In genomic region chr10:37337172-37337620, GRCm38 (mm10) we compare ENCODE assay signal across 9 mouse cellular contexts.
DNase-seq lines count a peak whose midpoint lies in the region; ATAC-seq and TF ChIP-seq lines count a peak whose summit lies in the region.
"Had no signal": no experiment of that assay in that cellular context is flagged by ENCODE, and none has a peak within 500 bp of the region (broad histone marks: within the 10 kb centered on the region; RNA-seq: fewer than 3 reads in every experiment).

No protein-coding gene starts in this region.

- DNase-seq in 3T3-L1 (ENCODE audit: low read depth, low spot score), result peak; percentile 85
- peak; percentile 24 for DNase-seq in embryo, embryonic 11 days
- DNase-seq in splenic B cell, adult 2 months (ENCODE audit: low read depth, low spot score), result peak; percentile 54
- DNase-seq in gastrocnemius, postnatal 36 days, result no peak
- DNase-seq in cerebellum, adult 2 months, result no peak
- DNase-seq in right cerebral cortex, postnatal 36 days (ENCODE audit: low spot score in 2 of 2), result no peak

- H3K4me2 ChIP-seq in kidney, embryonic 15.5 days, result no peak overlapping the region
- H3K4me2 ChIP-seq: hindbrain, embryonic 15.5 days had no signal

- 20% methylated on average over 3 of the region's 3 CpGs for WGBS in kidney, embryonic 15.5 days
- 64% methylated on average over 3 of the region's 3 CpGs for WGBS in cerebellum, adult 2 months

- H3ac ChIP-seq in C2C12 (ENCODE audit: control insufficient read depth, insufficient read length, low read depth), result no peak overlapping the region

- no peaks in the 10 kb centered on the region for H3K79me3 ChIP-seq in C2C12 (ENCODE audit: low read depth)

- no peaks in the 10 kb centered on the region for H3K9me3 ChIP-seq in kidney, embryonic 15.5 days (replicated peaks)
- H3K9me3 ChIP-seq: hindbrain, embryonic 15.5 days had no signal

- H3K27me3 ChIP-seq in C2C12 (ENCODE audit: control insufficient read depth, insufficient read depth, insufficient read length), result no peaks in the 10 kb centered on the region
- no peaks in the 10 kb centered on the region for H3K27me3 ChIP-seq in kidney, embryonic 15.5 days
- no peaks in the 10 kb centered on the region for H3K27me3 ChIP-seq in splenic B cell, adult 2 months (ENCODE audit: control insufficient read depth, insufficient read depth, low read length, poor library complexity, severe bottlenecking)
- no peaks in the 10 kb centered on the region for H3K27me3 ChIP-seq in cerebellum, adult 2 months (ENCODE audit: control insufficient read depth, insufficient read depth, low read length)
- H3K27me3 ChIP-seq: hindbrain, embryonic 15.5 days had no signal

- no peak overlapping the region for H3K9ac ChIP-seq in kidney, embryonic 15.5 days
- H3K9ac ChIP-seq: hindbrain, embryonic 15.5 days had no signal

- H3K27ac ChIP-seq in kidney, embryonic 15.5 days, result peak overlapping the region; percentile 58
- no peak overlapping the region for H3K27ac ChIP-seq in cerebellum, adult 2 months (ENCODE audit: insufficient read depth, low read length)
- H3K27ac ChIP-seq: hindbrain, embryonic 15.5 days had no signal

- TF ChIP-seq POLR2A in cerebellum, adult 2 months (IDR thresholded peaks at IDR 0.05; ENCODE audit: borderline replicate concordance, insufficient read depth, low read length), result no peak

- H3K79me2 ChIP-seq in C2C12 (ENCODE audit: control insufficient read depth, insufficient read depth), result no peaks in the 10 kb centered on the region

- intact Hi-C loops in gastrocnemius, postnatal 36 days (cut with DNase I), result no loop called here

- H3K4me3 ChIP-seq in C2C12 (ENCODE audit: insufficient read depth, poor library complexity, severe bottlenecking), result no peak overlapping the region
- no peak overlapping the region for H3K4me3 ChIP-seq in kidney, embryonic 15.5 days (replicated peaks)
- no peak overlapping the region for H3K4me3 ChIP-seq in cerebellum, adult 2 months (replicated peaks; ENCODE audit: insufficient read depth, low read depth, low read length)
- H3K4me3 ChIP-seq: hindbrain, embryonic 15.5 days had no signal

- ATAC-seq in kidney, embryonic 15.5 days (replicated peaks; ENCODE audit: low FRiP score), result 0 out of 2 replicates have a peak, but pooled peaks have one; percentile 29

- TF ChIP-seq CTCF in C2C12 (IDR thresholded peaks at IDR 0.05; ENCODE audit: control insufficient read depth, insufficient read depth, insufficient read length), result no peak
- no peak for TF ChIP-seq CTCF in cerebellum, adult 2 months (IDR thresholded peaks at IDR 0.05; ENCODE audit: borderline replicate concordance, insufficient read depth, low read depth, low read length)

- H3K4me1 ChIP-seq in kidney, embryonic 15.5 days, result peaks cover 11% of the 10 kb centered on the region; the same call in 1 of the 2 replicates
- H3K4me1 ChIP-seq in cerebellum, adult 2 months (ENCODE audit: control insufficient read depth, insufficient read depth, low read length), result peaks cover 2% of the 10 kb centered on the region; the same call in 1 of the 2 replicates
- H3K4me1 ChIP-seq: hindbrain, embryonic 15.5 days had no signal

- H3K36me3 ChIP-seq in C2C12 (ENCODE audit: control insufficient read depth, insufficient read depth), result no peaks in the 10 kb centered on the region
- H3K36me3 ChIP-seq in kidney, embryonic 15.5 days, result no peaks in the 10 kb centered on the region
- no peaks in the 10 kb centered on the region for H3K36me3 ChIP-seq in splenic B cell, adult 2 months (ENCODE audit: control insufficient read depth, insufficient read depth, low read length, poor library complexity, severe bottlenecking)
- H3K36me3 ChIP-seq: hindbrain, embryonic 15.5 days had no signal

TF ChIP-seq in C2C12, 6 proteins besides CTCF, POLR2A, EP300 and RAD21:
- TF ChIP-seq USF1 (IDR thresholded peaks at IDR 0.05; ENCODE audit: low read depth) (no peak), MAX (IDR thresholded peaks at IDR 0.05) (no peak), CEBPB (IDR thresholded peaks at IDR 0.05; ENCODE audit: low read depth) (no peak), FOSL1 (IDR thresholded peaks at IDR 0.05; ENCODE audit: insufficient read depth, low read length, poor library complexity, severe bottlenecking) (no peak), MYOD1 (IDR thresholded peaks at IDR 0.05; ENCODE audit: control insufficient read depth, insufficient read length, low read depth) (peak; percentile 46), MYOG (IDR thresholded peaks at IDR 0.05; ENCODE audit: control insufficient read depth, extremely low read depth, insufficient read length) (no peak)
TF ChIP-seq in C2C12: peak in this region for 1.

Comparison
In these comparisons a context has a peak if more than half of its experiments do, and no peak if none do; other contexts are left out.
1. DNase-seq: peak in 3T3-L1 (single experiment), embryo, embryonic 11 days (single experiment) and splenic B cell, adult 2 months (single experiment); none in gastrocnemius, postnatal 36 days (0 of 2), cerebellum, adult 2 months (0 of 2) and right cerebral cortex, postnatal 36 days (0 of 2).